Mouse (Mus musculus) gastrocnemius, postnatal 4 days (tissue): ENCODE data around the gene Irf9. TPM values are rescaled to one million over a fixed set of nuclear protein-coding genes. Genes with fewer than 3 reads are reported as not detected.

Experiments used
- DNase-seq, 2 experiments: peaks; one replicate each; pipeline ENCODE4 v3.0.0; 2021 to 2022; ENCODE audit warnings: low spot score in 2 of 2, mixed read lengths in 2 of 2
- total RNA-seq, 2 experiments: library from RNA; stranded (reverse); gene quantifications; 2 replicates each; pipeline ENCODE4 v1.2.3; 2021

Irf9 gene
- total RNA-seq, 2 experiments from 2014 or later, result 7.0 to 9.0 TPM

DNA sequence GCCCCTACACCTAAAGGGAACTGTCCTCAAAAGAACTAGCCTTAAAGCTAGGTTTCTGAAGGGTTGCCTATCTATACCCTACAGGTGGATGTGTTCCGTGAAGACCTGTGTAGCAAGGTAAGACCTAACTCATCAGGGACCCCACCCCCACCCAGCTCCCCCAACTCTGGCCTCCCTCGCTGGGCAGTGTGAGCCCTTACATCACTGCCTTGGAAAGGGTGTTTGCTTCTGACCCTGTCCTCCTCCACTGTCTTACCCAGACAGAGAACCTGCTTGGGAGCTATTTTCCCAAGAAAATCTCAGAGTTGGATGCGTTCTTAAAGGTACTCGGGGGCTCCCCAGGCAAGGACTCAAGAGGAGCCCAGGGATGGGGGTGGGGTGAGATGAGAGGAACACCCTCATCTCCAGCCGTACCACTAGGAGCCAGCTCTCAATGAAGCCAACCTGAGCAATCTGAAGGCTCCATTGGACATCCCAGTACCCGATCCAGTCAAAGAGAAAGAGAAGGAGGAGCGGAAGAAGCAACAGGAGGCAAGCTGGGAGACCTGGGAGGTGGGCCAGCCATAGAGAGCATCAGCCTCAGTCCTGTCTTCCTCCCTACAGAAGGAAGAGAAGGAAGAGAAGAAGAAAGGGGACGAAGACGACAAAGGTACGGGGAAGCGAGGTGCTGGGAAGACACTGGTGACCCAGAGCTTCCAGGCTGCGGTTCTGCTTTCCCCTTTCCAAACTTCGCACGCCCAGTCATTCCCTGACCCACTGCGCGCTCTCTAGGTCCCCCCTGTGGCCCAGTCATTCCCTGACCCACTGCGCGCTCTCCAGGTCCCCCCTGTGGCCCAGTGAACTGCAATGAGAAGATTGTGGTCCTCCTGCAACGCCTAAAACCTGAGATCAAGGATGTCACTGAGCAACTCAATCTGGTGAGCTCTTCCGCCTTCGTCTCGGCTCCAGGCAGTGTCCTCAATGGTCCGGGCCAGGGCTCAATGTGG lies 23.6 kb upstream of the Irf9 start:
- DNase-seq, result no peak

GRCm38 (mm10) chr14:55580731-55581130 lies 22.6 kb upstream of the Irf9 start:
- no peak for DNase-seq

DNA sequence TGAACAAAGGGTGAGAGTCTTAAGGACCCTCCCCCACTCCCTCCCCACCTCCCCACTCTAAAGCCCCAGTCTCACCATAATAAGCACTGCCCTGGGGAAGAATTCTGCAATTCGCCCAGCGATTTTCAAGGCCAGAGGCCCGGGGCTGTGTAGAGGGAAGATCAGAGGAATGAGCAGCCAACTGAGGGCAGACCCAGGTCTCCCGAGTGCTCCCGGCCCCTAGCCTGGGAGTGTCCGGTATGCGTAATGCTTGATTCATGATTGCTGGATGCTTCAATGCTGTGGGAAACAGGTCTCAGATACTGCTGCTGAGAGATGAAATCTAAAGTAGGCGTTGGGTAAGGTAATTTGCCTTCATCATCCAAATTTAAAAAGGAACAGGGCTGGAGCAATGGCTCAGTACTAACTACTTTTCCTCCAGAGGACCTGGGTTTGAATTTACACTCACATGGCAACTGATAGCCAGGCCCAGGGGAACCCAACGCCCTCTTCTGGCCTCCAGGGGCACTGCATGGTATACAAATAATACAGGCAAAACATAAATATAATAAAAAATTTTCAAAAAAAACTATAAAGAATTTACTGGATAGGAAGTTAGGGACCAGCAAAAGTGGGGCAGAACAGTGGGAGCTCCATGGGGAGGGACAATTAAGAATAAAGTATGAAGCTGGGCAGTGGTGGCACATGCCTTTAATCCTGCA lies 21.2 kb upstream of the Irf9 start:
- no peak for DNase-seq

- no peak for DNase-seq
Observed at GRCm38 (mm10) chr14:55584303-55584701, 19.1 kb upstream of the Irf9 start.

DNA sequence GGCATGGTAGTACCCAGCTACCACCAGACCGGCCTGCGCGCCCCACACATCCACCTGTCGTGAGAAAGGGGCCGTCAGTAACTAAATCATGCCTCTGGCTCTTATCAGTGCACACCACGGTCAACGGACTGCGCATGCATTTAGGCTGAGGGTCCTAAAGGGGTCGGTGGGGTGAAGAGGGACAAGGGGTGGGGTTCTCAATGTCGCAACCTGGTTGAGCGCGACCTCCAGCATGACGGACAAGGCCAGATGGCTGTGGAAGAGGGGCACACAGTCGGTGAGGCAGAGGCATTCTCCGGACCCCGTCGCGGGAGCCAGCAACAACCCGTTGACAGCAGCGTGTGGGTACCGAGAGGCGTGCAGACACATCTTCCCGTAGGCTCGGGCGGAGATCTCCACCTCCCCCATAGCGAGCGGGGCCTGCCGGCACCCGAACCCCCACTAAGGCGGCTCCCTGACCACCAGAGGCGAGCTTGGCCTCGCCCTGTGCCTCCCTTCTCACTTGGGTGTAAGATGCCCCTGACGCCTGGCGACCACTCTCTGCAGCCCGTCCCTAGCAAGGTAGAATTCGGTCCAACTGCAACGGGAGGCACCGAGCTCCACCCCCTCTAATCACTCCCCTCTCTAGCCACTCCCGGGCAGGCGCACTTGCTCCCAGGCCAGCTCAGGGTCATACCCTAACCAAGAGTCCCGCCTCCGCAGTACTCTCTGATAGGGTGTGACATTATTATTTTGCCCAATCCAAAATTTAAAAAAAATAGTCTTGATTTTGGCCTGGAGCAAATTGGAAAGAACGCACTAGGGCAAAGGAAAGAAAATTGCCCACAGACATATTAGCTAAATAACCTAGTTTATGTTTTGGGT lies 18.4 kb upstream of the Irf9 start, which contains the start of gene Emc9:
Emc9 (minus strand) TSS at position 601 of the 864 bp plus-strand sequence.
- DNase-seq, result peak; percentile 52 to 69

DNA sequence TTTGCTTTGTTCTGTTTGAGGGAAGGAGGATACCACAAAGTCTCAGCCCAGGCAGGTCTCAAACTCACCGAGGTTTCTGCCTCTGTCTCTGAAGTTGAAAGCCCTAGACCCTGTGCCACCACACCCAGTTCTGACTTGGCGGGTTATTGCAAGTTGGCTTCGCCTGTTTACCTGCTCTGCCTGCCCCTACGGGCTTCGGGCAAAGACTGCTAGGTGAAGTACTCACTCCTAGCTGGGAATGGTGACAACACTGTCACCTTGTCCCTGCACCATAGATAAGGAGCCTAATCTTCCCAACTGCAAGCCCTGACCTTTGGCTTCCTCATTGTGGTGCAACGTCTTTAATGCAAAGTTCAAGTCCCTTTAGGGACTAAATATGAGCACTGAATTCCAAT lies 17.8 kb upstream of the Irf9 start:
- no peak for DNase-seq

DNA sequence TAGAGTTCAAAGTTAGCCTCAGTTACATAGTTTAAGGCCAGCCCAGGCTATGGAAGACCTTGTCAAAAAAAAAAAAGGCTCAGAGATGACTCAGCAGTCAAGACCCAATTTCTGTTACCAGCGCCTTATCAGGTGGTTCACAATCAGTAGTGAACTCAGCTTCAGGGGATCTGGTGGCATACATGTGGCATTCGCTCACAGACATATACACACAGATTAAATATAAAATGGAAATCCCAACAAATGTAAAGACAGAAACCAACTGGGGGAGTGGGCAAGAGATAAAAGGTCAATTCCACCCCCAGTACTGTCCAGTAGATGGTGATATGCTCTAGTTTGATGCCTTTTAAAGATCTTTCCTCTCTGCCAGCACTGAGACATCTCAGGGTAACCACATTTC lies 17.2 kb upstream of the Irf9 start:
- no peak for DNase-seq

- no peak for DNase-seq
Observed at GRCm38 (mm10) chr14:55589271-55589670, 14.1 kb upstream of the Irf9 start.

- DNase-seq, result no peak
Observed at GRCm38 (mm10) chr14:55589771-55590448, 13.5 kb upstream of the Irf9 start.

GRCm38 (mm10) chr14:55590748-55591330 lies 12.5 kb upstream of the Irf9 start, which contains the start of gene Psme2:
Psme2 (minus strand) TSS chr14:55591113.
- DNase-seq, result peak; percentile 81 to 92

GRCm38 (mm10) chr14:55591331-55591891 lies 12.0 kb upstream of the Irf9 start, which contains the start of gene Rnf31:
Rnf31 (plus strand) TSS chr14:55591708.
- DNase-seq, result peak; percentile 82 to 91

DNA sequence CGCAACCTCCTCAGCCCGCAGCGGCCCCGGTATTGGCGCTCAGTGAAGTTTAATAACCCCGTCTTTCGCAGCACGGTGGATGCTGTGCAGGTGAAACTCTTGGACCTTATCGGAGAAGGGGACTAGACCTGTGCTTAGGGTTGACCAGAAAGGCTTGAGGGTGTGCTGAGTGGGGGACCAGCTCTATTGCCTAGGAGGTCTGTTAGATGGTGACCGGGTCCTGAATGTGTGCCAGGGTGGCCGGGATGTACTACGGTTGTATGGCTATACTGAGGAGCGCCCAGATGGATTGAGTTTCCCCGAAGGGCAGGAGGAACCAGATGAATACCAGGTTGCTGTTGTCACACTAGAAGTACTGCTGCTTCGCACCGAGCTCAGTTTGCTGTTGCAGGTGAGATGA lies 11.1 kb upstream of the Irf9 start:
- DNase-seq, result no peak

- DNase-seq, result no peak
Observed at GRCm38 (mm10) chr14:55596036-55596690, 7.2 kb upstream of the Irf9 start.

DNA sequence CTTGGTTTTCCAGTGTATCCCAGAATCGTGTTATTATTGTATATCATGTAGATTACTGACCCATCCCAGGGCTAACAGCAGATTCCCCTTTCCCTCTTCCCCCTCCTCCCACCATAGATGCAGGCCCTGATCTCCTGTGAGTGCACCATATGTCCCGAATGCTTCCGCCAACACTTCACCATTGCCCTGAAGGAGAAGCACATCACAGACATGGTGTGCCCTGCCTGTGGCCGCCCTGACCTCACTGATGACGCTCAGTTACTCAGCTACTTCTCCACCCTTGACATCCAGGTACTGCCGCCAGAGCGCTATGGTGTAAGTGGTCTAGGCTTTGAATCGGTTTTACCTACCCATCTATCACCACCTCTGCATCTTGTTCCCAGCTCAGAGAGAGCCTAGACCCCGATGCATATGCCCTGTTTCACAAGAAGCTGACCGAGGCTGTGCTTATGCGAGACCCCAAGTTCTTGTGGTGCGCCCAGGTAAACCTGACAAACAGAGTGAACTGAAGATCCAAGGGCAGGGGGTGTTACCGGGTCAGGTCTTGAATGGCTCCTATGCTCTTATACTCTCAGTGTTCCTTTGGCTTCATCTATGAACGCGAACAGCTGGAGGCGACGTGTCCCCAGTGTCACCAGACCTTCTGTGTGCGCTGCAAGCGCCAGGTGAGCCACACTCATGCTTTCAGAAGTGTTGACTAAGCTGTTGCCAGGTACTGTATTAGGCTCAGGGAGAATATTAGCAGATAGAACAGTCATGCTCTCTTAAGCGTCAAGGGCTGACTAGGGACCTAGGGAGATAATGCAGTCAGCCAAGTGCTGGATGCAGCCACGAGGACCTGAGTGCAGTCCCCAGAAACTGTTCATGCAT lies 4.6 kb upstream of the Irf9 start:
- no peak for DNase-seq

- peak; percentile 78 to 88 for DNase-seq
Observed at GRCm38 (mm10) chr14:55603633-55604576, 534 bp downstream of the Irf9 start.

GRCm38 (mm10) chr14:55604823-55605222 lies 1.5 kb downstream of the Irf9 start:
- DNase-seq, result no peak
